Mouse (Mus musculus): Measurements from ENCODE around the gene Net1. TPM values are rescaled to one million over a fixed set of nuclear protein-coding genes. Genes with fewer than 3 reads are reported as not detected.
"Not testable (repeated sequence)": the region's sequence is repeated elsewhere in the genome, so short reads cannot be mapped to it uniquely, and the experiment has no call there.

Gene Net1
- polyA plus RNA-seq, 1 experiment from 2014 or later: 155 TPM

DNA sequence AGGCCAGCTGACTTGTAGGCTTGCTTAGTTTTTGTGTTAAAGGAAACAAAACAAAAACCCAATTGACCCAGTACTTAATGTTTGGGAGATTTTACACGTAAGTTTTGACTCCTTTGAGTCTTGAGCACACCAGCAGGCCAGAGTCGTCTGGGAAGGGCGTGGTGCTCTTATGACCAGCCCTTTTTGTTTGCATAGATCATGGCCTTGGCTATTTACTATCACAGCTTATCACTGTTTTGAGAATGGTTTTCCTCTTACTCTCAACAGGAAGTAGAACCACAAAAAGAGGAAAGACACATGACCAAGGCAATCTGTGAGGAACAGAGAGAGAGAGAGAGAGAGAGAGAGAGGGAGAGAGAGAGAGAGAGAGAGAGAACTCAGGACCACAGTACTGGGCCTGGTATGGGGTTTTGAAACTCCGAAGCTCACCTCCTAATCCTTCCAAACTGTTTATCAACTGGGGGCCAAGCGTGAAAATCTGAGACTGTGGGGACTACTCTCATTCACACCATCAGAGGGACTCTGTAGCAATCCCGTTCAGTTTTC, 10.8 kb downstream of the Net1 start:
- 85% methylated on average over 6 of the region's 6 CpGs for WGBS
- Histone ChIP-seq H3K9me3 (no peaks in the 10 kb centered on the region), H3K27me3 (no peaks in the 10 kb centered on the region), H3K4me1 (no peaks in the 10 kb centered on the region), H3K27ac (no peak overlapping the region), H3K4me2 (replicated peaks) (no peak overlapping the region), H3K4me3 (no peak overlapping the region), H3K9ac (no peak overlapping the region), H3K36me3 (peaks cover 27% of the 10 kb centered on the region)
- ATAC-seq (ENCODE audit: insufficient number of reproducible peaks, insufficient read depth, low FRiP score, low TSS enrichment): no peak

DNA sequence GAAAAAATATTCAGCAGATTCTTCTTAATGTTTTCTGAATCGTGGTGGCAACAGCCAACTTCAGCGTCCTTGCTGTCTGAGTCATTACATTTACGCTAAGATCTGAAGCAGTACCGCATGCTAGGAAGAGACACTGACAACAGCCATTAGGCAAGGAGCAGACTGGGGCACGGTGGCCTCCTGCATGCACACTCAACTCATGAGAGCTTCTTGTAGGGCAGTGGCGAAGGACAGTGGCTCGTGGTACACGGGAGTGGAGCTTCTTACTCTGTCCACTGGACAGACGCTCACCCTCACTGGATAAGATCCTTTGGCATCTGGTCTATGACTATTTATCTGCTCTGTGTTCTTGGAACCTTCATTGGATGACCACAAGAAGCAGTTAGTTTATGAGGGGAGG, 18.7 kb downstream of the Net1 start:
- Histone ChIP-seq H3K36me3 (peaks cover 14% of the 10 kb centered on the region; the same call in 1 of the 2 replicates), H3K4me3 (no peak overlapping the region), H3K27me3 (no peaks in the 10 kb centered on the region), H3K27ac (no peak overlapping the region), H3K4me1 (0 out of 2 replicates have a peak, but pooled peaks cover 4% of the 10 kb centered on the region), H3K4me2 (replicated peaks) (no peak overlapping the region), H3K9me3 (no peaks in the 10 kb centered on the region), H3K9ac (no peak overlapping the region)
- no peak for ATAC-seq (ENCODE audit: insufficient number of reproducible peaks, insufficient read depth, low FRiP score, low TSS enrichment)
- WGBS: 95% methylated on average over 9 of the region's 9 CpGs

DNA sequence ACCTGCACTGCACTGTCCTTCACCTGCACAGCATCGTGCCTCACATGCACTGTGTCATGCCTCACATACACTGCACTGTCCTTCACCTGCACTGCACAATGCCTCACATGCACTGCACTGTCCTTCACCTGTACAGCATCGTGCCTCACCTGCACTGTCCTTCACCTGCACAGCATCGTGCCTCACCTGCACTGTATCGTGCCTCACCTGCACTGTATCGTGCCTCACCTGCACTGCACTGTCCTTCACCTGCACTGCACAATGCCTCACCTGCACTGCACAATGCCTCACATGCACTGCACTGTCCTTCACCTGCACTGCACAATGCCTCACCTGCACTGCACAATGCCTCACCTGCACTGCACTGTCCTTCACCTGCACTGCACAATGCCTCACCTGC, 19.8 kb downstream of the Net1 start:
- not testable (repeated sequence) for H3K27ac ChIP-seq; H3K4me2 ChIP-seq (replicated peaks); H3K9me3 ChIP-seq; H3K4me3 ChIP-seq; H3K27me3 ChIP-seq; H3K9ac ChIP-seq; ATAC-seq (ENCODE audit: insufficient number of reproducible peaks, insufficient read depth, low FRiP score, low TSS enrichment); H3K4me1 ChIP-seq
- 95% methylated on average over 5 of the region's 5 CpGs for WGBS
- peaks cover 14% of the 10 kb centered on the region; the same call in 1 of the 2 replicates for H3K36me3 ChIP-seq

DNA sequence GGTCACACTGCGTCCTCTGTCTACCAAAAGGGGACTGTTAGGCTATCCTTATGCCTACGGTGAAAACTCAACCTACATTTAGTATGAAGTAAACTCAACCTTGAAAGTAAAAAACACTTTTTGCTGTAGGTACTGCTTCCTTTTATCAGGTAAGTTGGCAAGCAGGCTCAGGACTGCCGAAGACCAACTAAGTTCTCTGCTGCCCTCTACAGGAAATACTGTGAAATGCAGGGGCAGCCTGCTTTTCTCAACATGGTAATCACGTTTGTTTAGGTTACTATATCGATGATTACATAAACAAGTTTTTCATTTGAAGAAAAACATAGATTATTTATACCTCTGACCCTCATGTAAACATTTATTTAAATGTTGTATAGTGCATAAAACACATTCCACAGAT, 21.1 kb downstream of the Net1 start:
- 39% methylated on average over 5 of the region's 5 CpGs for WGBS
- no peak for ATAC-seq (ENCODE audit: insufficient number of reproducible peaks, insufficient read depth, low FRiP score, low TSS enrichment)
- no peak overlapping the region for H3K9ac ChIP-seq
- no peaks in the 10 kb centered on the region for H3K27me3 ChIP-seq
- H3K36me3 ChIP-seq: peaks cover 14% of the 10 kb centered on the region; the same call in 1 of the 2 replicates
- no peak overlapping the region for H3K27ac ChIP-seq
- peaks cover 9% of the 10 kb centered on the region; the same call in 1 of the 2 replicates for H3K4me1 ChIP-seq
- no peak overlapping the region for H3K4me2 ChIP-seq (replicated peaks)
- H3K4me3 ChIP-seq: no peak overlapping the region
- no peaks in the 10 kb centered on the region for H3K9me3 ChIP-seq

DNA sequence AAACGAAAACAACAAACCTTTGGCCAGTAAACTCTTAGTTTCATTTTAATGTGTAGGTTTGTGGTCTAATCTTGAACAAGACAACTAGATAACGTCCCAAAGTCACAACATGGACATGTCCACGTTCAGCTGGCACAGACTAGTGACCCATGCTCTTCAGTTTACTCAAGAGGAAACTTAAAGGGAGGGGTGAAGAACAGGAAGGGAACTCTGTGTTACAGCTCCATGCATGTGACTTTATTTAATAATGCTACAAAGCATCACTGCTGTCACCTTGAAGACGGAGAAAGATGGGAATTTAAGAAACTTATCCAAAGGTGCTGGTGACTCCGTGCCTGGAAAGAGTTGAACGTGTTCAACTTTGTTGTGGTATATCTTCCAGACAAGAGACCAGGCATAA, 22.0 kb downstream of the Net1 start:
- Histone ChIP-seq H3K4me1 (peaks cover 14% of the 10 kb centered on the region; the same call in 1 of the 2 replicates), H3K27me3 (no peaks in the 10 kb centered on the region), H3K4me3 (no peak overlapping the region), H3K9ac (no peak overlapping the region), H3K4me2 (replicated peaks) (no peak overlapping the region), H3K27ac (no peak overlapping the region), H3K36me3 (peaks cover 14% of the 10 kb centered on the region; the same call in 1 of the 2 replicates), H3K9me3 (no peaks in the 10 kb centered on the region)
- 90% methylated on average over 6 of the region's 6 CpGs for WGBS
- no peak for ATAC-seq (ENCODE audit: insufficient number of reproducible peaks, insufficient read depth, low FRiP score, low TSS enrichment)

DNA sequence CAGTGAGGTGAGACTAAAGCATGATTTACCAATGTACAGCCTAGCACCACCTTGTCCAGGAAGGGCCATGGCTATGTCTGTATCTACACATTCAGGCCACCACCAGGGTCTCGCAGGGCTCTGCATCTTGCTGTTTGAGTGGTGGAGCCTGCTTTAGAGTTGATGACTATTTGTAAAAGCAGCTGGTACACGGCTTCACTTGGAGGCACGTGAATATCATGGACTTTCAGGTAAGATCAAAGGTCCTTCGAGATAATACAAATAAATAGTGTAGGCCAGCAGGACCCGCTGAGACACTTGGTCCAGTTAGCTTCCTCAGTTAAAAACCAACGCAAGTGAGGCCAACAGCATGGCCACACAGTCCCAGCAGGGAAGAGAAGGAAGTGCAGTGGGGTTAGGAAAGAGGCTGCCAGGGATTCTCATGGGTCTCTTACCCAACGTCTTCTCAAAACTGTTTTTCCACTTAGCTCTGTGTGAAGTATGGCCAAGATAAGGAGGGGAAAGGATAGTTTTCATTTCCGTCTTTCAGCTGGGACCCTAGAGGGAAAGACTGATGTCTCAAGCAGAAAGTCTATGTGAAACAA, 22.5 kb downstream of the Net1 start:
- WGBS: 85% methylated on average over 8 of the region's 8 CpGs
- ATAC-seq (ENCODE audit: insufficient number of reproducible peaks, insufficient read depth, low FRiP score, low TSS enrichment): no peak
- H3K27ac ChIP-seq: no peak overlapping the region
- no peak overlapping the region for H3K9ac ChIP-seq
- H3K4me3 ChIP-seq: no peak overlapping the region
- H3K27me3 ChIP-seq: no peaks in the 10 kb centered on the region
- no peaks in the 10 kb centered on the region for H3K9me3 ChIP-seq
- H3K4me1 ChIP-seq: peaks cover 14% of the 10 kb centered on the region; the same call in 1 of the 2 replicates
- no peak overlapping the region for H3K4me2 ChIP-seq (replicated peaks)
- H3K36me3 ChIP-seq: peaks cover 14% of the 10 kb centered on the region; the same call in 1 of the 2 replicates

DNA sequence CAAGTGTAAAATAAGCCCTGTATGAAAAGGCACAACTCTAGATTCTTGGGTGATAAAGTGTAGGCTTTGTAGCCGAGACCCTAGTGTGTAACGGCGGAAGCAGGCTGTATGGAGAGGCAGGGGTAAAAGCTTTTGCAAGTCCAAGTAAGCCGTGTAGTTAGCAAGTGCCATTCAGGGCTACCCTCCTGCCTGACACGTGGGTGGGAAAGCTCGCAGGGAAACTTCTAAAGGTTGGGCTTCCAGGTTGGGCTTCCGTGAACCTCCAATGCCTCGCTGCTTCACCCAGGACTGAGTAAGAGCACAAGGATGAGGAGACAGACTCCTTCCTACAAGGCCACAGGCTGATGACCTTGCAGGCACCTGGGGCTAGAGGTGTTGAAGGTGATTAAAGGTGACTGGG, 23.5 kb downstream of the Net1 start:
- H3K27me3 ChIP-seq: no peaks in the 10 kb centered on the region
- no peak overlapping the region for H3K27ac ChIP-seq
- no peaks in the 10 kb centered on the region for H3K9me3 ChIP-seq
- no peak overlapping the region for H3K9ac ChIP-seq
- peaks cover 13% of the 10 kb centered on the region; the same call in 1 of the 2 replicates for H3K36me3 ChIP-seq
- no peak overlapping the region for H3K4me2 ChIP-seq (replicated peaks)
- ATAC-seq (ENCODE audit: insufficient number of reproducible peaks, insufficient read depth, low FRiP score, low TSS enrichment): no peak
- WGBS: 71% methylated on average over 8 of the region's 8 CpGs
- no peak overlapping the region for H3K4me3 ChIP-seq
- peaks cover 18% of the 10 kb centered on the region; the same call in 1 of the 2 replicates for H3K4me1 ChIP-seq

DNA sequence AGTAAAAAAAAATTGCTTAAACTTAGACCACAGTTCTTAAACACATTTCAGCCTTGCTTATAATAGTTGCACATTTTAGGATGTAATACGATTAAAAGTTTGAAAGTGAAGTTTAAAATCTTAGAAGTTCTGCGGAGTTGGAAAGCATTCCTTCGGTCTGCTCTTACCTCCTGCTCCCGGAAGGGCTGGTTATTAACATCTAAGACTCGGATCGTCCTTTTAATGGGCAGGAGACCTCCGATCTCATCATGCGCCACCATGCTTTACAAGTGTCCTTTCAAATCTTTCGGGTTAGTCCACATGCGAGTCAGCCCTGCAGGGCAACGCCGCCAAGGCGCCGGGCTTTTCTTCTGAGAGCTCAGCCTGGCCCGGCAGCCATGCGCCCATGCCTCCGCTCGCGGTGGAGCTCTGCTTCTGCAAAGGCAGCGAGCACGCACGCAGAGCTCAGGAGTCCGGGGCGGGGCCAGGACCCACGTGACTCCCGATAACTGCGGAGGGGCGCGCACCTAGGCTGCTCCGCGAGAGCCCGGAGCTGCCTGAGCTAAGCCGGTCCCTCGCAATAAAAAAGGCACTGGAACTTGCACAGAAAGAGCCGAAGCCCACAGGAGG, 24.8 kb downstream of the Net1 start:
- Histone ChIP-seq H3K9ac (peak overlapping the region; percentile 72), H3K9me3 (no peaks in the 10 kb centered on the region), H3K4me1 (peaks cover 21% of the 10 kb centered on the region; the same call in 1 of the 2 replicates), H3K4me2 (replicated peaks) (peak overlapping the region; percentile 68), H3K27ac (peak overlapping the region; percentile 74), H3K36me3 (peaks cover 8% of the 10 kb centered on the region), H3K4me3 (peak overlapping the region; percentile 57), H3K27me3 (no peaks in the 10 kb centered on the region)
- WGBS: under 1% methylated on average over 35 of the region's 35 CpGs
- ATAC-seq (ENCODE audit: insufficient number of reproducible peaks, insufficient read depth, low FRiP score, low TSS enrichment): peak; percentile 98

DNA sequence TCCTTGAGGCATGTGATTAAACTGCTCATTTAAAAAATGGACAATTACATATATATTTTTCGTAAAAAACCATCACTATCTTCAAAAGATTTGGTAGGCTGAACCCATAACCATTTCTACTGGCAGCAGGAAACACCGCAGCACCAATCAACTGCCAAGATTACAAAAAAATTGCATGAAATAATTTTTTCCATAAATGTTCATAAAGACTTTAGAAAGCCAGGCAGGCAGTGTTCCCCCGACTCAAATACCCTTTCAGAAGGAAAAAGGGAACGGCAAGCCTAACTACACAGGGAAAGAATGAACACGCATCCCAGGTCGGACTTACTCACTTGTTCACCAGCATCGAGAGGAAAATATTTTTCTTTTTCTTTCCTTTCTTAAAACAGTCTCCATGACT, 25.4 kb downstream of the Net1 start:
- peaks cover 12% of the 10 kb centered on the region for H3K36me3 ChIP-seq
- peak overlapping the region; percentile 72 for H3K9ac ChIP-seq
- ATAC-seq (ENCODE audit: insufficient number of reproducible peaks, insufficient read depth, low FRiP score, low TSS enrichment): no peak
- peak overlapping the region; percentile 74; the same call in 1 of the 2 replicates for H3K27ac ChIP-seq
- peak overlapping the region; percentile 57 for H3K4me3 ChIP-seq
- WGBS: 10% methylated on average over 7 of the region's 7 CpGs
- no peaks in the 10 kb centered on the region for H3K27me3 ChIP-seq
- H3K9me3 ChIP-seq: no peaks in the 10 kb centered on the region
- H3K4me1 ChIP-seq: peaks cover 21% of the 10 kb centered on the region; the same call in 1 of the 2 replicates
- H3K4me2 ChIP-seq (replicated peaks): peak overlapping the region; percentile 68

DNA sequence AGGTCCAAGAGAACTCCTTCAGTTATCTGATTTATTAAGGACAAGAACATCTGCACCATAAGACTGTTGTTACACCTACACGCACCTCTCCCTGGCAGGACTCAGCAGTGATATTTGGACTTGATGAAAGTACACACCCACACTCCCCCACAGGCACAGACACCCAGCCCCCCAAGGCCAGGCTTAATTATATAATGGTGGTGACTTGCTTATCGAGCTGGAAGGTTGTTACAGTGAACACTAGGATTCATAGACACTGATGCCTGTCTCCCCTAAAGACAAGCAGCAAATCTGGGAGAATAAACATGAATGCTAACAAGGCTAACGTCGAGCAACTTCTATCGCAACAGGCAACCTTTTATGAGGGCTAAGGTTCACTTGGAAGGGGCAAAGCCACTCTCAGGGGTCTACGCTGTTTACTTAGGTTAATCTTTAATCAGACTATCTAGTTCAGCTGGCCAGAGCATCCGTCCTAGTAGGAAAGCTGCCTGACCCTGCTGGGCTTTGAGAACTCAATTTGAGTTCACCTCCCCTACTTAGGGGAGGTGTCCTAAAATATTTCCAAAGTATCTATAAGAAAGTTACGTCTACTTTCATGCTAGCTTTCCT, 26.4 kb downstream of the Net1 start:
- peak overlapping the region; percentile 57 for H3K4me3 ChIP-seq

DNA sequence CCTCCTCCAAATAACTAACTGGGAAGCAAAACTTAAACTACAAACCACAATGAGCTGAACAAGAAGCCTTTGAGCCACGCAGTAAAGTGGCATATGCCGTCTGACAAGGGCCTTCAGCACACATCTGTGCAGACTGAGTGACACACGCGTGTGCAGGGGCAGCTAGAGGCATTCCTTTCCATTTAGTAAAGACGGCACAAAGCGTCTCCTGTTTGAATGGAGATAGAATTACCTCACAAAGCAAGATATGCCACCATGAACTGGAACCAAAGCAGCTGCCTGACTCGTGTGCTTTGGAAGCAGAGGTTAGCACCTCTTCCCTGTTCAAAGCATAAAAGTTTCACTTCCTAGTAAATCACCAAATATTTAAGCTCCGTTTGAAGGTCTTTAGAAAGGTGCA, 28.0 kb downstream of the Net1 start:
- Histone ChIP-seq H3K27me3 (no peaks in the 10 kb centered on the region), H3K4me1 (peaks cover 21% of the 10 kb centered on the region; the same call in 1 of the 2 replicates), H3K36me3 (peaks cover 36% of the 10 kb centered on the region), H3K4me3 (peak overlapping the region; percentile 29), H3K9me3 (no peaks in the 10 kb centered on the region), H3K4me2 (replicated peaks) (peak overlapping the region; percentile 68), H3K27ac (0 out of 2 replicates have a peak overlapping the region, but pooled peaks have one; percentile 23), H3K9ac (0 out of 2 replicates have a peak overlapping the region, but pooled peaks have one; percentile 5)
- WGBS: 32% methylated on average over 8 of the region's 8 CpGs
- ATAC-seq (ENCODE audit: insufficient number of reproducible peaks, insufficient read depth, low FRiP score, low TSS enrichment): no peak

More for the DNA sequence above, 26.4 kb downstream of the Net1 start:
- 28% methylated on average over 8 of the region's 8 CpGs for WGBS
- no peaks in the 10 kb centered on the region for H3K9me3 ChIP-seq
- peak overlapping the region; percentile 50; the same call in 1 of the 2 replicates for H3K27ac ChIP-seq
- H3K4me2 ChIP-seq (replicated peaks): peak overlapping the region; percentile 68
- H3K36me3 ChIP-seq: peaks cover 22% of the 10 kb centered on the region
- no peaks in the 10 kb centered on the region for H3K27me3 ChIP-seq
- H3K9ac ChIP-seq: peak overlapping the region; percentile 72
- H3K4me1 ChIP-seq: peaks cover 21% of the 10 kb centered on the region; the same call in 1 of the 2 replicates
- ATAC-seq (ENCODE audit: insufficient number of reproducible peaks, insufficient read depth, low FRiP score, low TSS enrichment): no peak
